Mouse (Mus musculus): ENCODE data around the gene Olfr411. TPM values are rescaled to one million over a fixed set of nuclear protein-coding genes. Genes with fewer than 3 reads are reported as not detected.

Olfr411 gene
- polyA plus RNA-seq, 1 experiment from 2014 or later = not detected

- Histone ChIP-seq H3K9me3 (no peaks in the 10 kb centered on the region), H3K27ac (no peak within 1 kb of the TSS), H3K4me2 (no peak within 1 kb of the TSS), H3K36me3 (no peaks in the 10 kb centered on the region), H3K4me1 (no peaks in the 10 kb centered on the region), H3K4me3 (replicated peaks) (no peak within 1 kb of the TSS), H3K27me3 (replicated peaks) (no peaks in the 10 kb centered on the region), H3K9ac (no peak within 1 kb of the TSS)
- WGBS = 82% methylated on average over 6 of the region's 6 CpGs
- no peak for ATAC-seq (ENCODE audit: insufficient read depth, low FRiP score, low read depth)
Measured at GRCm38 (mm10) chr11:74337931-74338330, 14.5 kb downstream of the Olfr411 start, which contains the start of gene Olfr410. Olfr410 (minus strand) TSS chr11:74338031.

GRCm38 (mm10) chr11:74328781-74329180 lies 23.7 kb downstream of the Olfr411 start:
- H3K27ac ChIP-seq = no peak overlapping the region
- no peaks in the 10 kb centered on the region for H3K36me3 ChIP-seq
- no peak for ATAC-seq (ENCODE audit: insufficient read depth, low FRiP score, low read depth)
- H3K9ac ChIP-seq = no peak overlapping the region
- no peaks in the 10 kb centered on the region for H3K4me1 ChIP-seq
- H3K9me3 ChIP-seq = no peaks in the 10 kb centered on the region
- H3K4me3 ChIP-seq (replicated peaks) = no peak overlapping the region
- no peak overlapping the region for H3K4me2 ChIP-seq
- no peaks in the 10 kb centered on the region for H3K27me3 ChIP-seq (replicated peaks)

GRCm38 (mm10) chr11:74326044-74326443 lies 26.4 kb downstream of the Olfr411 start:
- WGBS = 75% methylated on average over 2 of the region's 2 CpGs
- no peak overlapping the region for H3K4me2 ChIP-seq

More at GRCm38 (mm10) chr11:74326044-74326443, 26.4 kb downstream of the Olfr411 start:
- Histone ChIP-seq H3K27me3 (replicated peaks) (no peaks in the 10 kb centered on the region), H3K9ac (no peak overlapping the region), H3K36me3 (no peaks in the 10 kb centered on the region), H3K4me3 (replicated peaks) (no peak overlapping the region), H3K4me1 (no peaks in the 10 kb centered on the region), H3K27ac (no peak overlapping the region), H3K9me3 (no peaks in the 10 kb centered on the region)
- ATAC-seq (ENCODE audit: insufficient read depth, low FRiP score, low read depth) = no peak

Other genes with a start within 250 kb of the Olfr411 start
- gene Olfr401, start 238.9 kb downstream of the Olfr411 start, polyA plus RNA-seq (2015; fragmentation: Nextera tagmentation; extraction: Ambion mirVana) = not detected in 2 replicates
- gene Olfr402, start 199.1 kb downstream of the Olfr411 start, polyA plus RNA-seq (2015; fragmentation: Nextera tagmentation; extraction: Ambion mirVana) = not detected in 2 replicates
- not detected in 2 replicates for gene Olfr403, start 166.4 kb downstream of the Olfr411 start, polyA plus RNA-seq (2015; fragmentation: Nextera tagmentation; extraction: Ambion mirVana)
- not detected in 2 replicates for gene Olfr43, start 141.3 kb downstream of the Olfr411 start, polyA plus RNA-seq (2015; fragmentation: Nextera tagmentation; extraction: Ambion mirVana)
- gene Olfr406, start 92.8 kb downstream of the Olfr411 start, polyA plus RNA-seq (2015; fragmentation: Nextera tagmentation; extraction: Ambion mirVana) = not detected in 2 replicates
- gene Olfr59, start 68.9 kb downstream of the Olfr411 start, polyA plus RNA-seq (2015; fragmentation: Nextera tagmentation; extraction: Ambion mirVana) = not detected in 2 replicates
- gene Olfr410, start 14.6 kb downstream of the Olfr411 start, polyA plus RNA-seq (2015; fragmentation: Nextera tagmentation; extraction: Ambion mirVana) = not detected in 2 replicates
- not detected in 2 replicates for gene Olfr412, start 9.4 kb upstream of the Olfr411 start, polyA plus RNA-seq (2015; fragmentation: Nextera tagmentation; extraction: Ambion mirVana)